Mouse (Mus musculus) spleen, adult 2 months (tissue): ENCODE data around the gene Olfr718-ps1.
"Not testable (repeated sequence)": the region's sequence is repeated elsewhere in the genome, so short reads cannot be mapped to it uniquely, and the experiment has no call there.

Experiments
- CTCF ChIP-seq: fragments of 200-500 bp; IDR thresholded peaks from 2 replicates; pipeline ENCODE4 v1.5.1; 2011; ENCODE audit warnings: mild to moderate bottlenecking, inconsistent platforms; ENCODE audit not compliant: insufficient read depth, insufficient read length, insufficient replicate concordance; ENCODE audit errors: extremely low read depth
- POLR2A ChIP-seq: fragments of 200-500 bp; IDR thresholded peaks from 2 replicates; pipeline ENCODE4 v1.6.1; 2011; ENCODE audit warnings: low read depth, low read length, inconsistent platforms

DNA sequence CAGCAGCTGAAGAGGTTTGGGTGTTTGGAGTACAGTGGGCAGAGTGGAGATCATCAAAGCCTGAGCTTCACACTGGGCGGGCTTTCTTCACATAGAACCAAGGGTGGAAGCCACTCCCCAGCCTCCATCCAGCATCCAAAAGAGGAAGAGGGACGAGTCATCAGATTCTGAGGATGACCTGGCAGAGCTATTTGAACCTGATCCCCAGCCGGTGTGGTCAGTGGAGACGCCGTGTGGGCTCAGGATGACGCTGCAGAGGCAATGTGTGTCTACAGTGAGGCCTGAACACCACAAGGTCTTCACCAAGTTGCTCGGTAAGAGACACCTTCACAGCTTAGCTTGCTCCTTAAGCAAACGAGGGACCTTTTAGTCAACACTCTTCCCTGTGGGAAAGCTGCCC, 47.4 kb upstream of the Olfr718-ps1 start:
- not testable (repeated sequence) for TF ChIP-seq CTCF, POLR2A
